Mouse (Mus musculus) CH12.LX (cell line): ENCODE results near the gene Alpk3.

Experiments
- CTCF ChIP-seq, 2 experiments: IDR thresholded peaks in 1 of 2; conservative IDR thresholded peaks in 1 of 2; 2 replicates each; pipeline ENCODE4 v1.5.1; 2011 to 2012; ENCODE audit warnings: low read depth in 2 of 2, low read length in 2 of 2, improper control_type of control experiment in 1 of 2, inconsistent platforms in 1 of 2, mild to moderate bottlenecking in 1 of 2, moderate library complexity in 1 of 2
- GABPA ChIP-seq: IDR thresholded peaks from 2 replicates; pipeline ENCODE4 v1.6.1; 2012; ENCODE audit warnings: low read depth, low read length, improper control_type of control experiment, inconsistent platforms; ENCODE audit not compliant: insufficient replicate concordance
- HCFC1 ChIP-seq: IDR thresholded peaks from 2 replicates; pipeline ENCODE4 v1.6.1; 2012; ENCODE audit warnings: low read depth, mild to moderate bottlenecking, inconsistent platforms, low read length, improper control_type of control experiment
- JUND ChIP-seq: conservative IDR thresholded peaks from 2 replicates; pipeline ENCODE4 v1.6.1; 2011; ENCODE audit warnings: low read depth, low read length, improper control_type of control experiment
- NRF1 ChIP-seq: IDR thresholded peaks from 2 replicates; pipeline ENCODE4 v1.6.1; 2014; ENCODE audit warnings: low read depth, mild to moderate bottlenecking, inconsistent platforms, low read length, improper control_type of control experiment, moderate library complexity
- POLR2A ChIP-seq: IDR thresholded peaks from 2 replicates; pipeline ENCODE4 v1.6.1; 2011; ENCODE audit warnings: low read depth, mild to moderate bottlenecking, improper control_type of control experiment, low read length
- RCOR1 ChIP-seq: conservative IDR thresholded peaks from 2 replicates; pipeline ENCODE4 v1.6.1; 2012; ENCODE audit warnings: low read depth, mild to moderate bottlenecking, inconsistent platforms, low read length, improper control_type of control experiment
- USF1 ChIP-seq: IDR thresholded peaks from 2 replicates; pipeline ENCODE4 v1.6.1; 2014; ENCODE audit warnings: low read depth, mild to moderate bottlenecking, inconsistent platforms, low read length, improper control_type of control experiment

- no peak for TF ChIP-seq JUND
- no peak for TF ChIP-seq CTCF (conservative IDR thresholded peaks at IDR 0.05 in 1 of 2, IDR thresholded peaks at IDR 0.05 in 1 of 2; ENCODE audit: low read depth in 2 of 2, low read length in 2 of 2)
- no peak for TF ChIP-seq RCOR1
- TF ChIP-seq USF1, result no peak
- no peak for TF ChIP-seq POLR2A
- no peak for TF ChIP-seq HCFC1
- no peak for TF ChIP-seq NRF1
- TF ChIP-seq GABPA, result no peak
Measured at GRCm38 (mm10) chr7:81152306-81152705, 94.9 kb downstream of the Alpk3 start.
